Mouse (Mus musculus): Measurements from ENCODE around the gene Gpr142. TPM values are rescaled to one million over a fixed set of nuclear protein-coding genes. Genes with fewer than 3 reads are reported as not detected.
A peak's percentile ranks its signal among the peaks of the same experiment; 100 is the strongest.

The Gpr142 gene
- polyA plus RNA-seq, 1 experiment from 2014 or later, result not detected

- H3K27ac ChIP-seq, result peak overlapping the region; percentile 13; the same call in 1 of the 2 replicates
Measured at GRCm38 (mm10) chr11:114807025-114807424, 8.3 kb downstream of the Gpr142 start.

GRCm38 (mm10) chr11:114807686-114808427 lies 9.1 kb downstream of the Gpr142 start:
- Histone ChIP-seq H3K4me3 (replicated peaks) (no peak overlapping the region), H3K27ac (peak overlapping the region; percentile 20; the same call in 1 of the 2 replicates), H3K4me2 (no peak overlapping the region), H3K27me3 (no peaks in the 10 kb centered on the region), H3K36me3 (replicated peaks) (no peaks in the 10 kb centered on the region), H3K9me3 (no peaks in the 10 kb centered on the region), H3K9ac (no peak overlapping the region), H3K4me1 (peaks cover 44% of the 10 kb centered on the region)
- peak; percentile 37; the same call in 1 of the 2 replicates for ATAC-seq (ENCODE audit: low FRiP score)
- WGBS, result 24% methylated on average over 14 of the region's 14 CpGs

More at GRCm38 (mm10) chr11:114807025-114807424, 8.3 kb downstream of the Gpr142 start:
- Histone ChIP-seq H3K9ac (no peak overlapping the region), H3K27me3 (no peaks in the 10 kb centered on the region), H3K4me2 (no peak overlapping the region), H3K9me3 (no peaks in the 10 kb centered on the region), H3K36me3 (replicated peaks) (no peaks in the 10 kb centered on the region), H3K4me3 (replicated peaks) (no peak overlapping the region), H3K4me1 (peaks cover 50% of the 10 kb centered on the region)
- WGBS, result 65% methylated on average over 2 of the region's 2 CpGs
- ATAC-seq (ENCODE audit: low FRiP score), result no peak

GRCm38 (mm10) chr11:114809371-114809770 lies 10.6 kb downstream of the Gpr142 start:
- 74% methylated on average over 1 of the region's 1 CpGs for WGBS
- no peaks in the 10 kb centered on the region for H3K27me3 ChIP-seq

GRCm38 (mm10) chr11:114810344-114810743 lies 11.6 kb downstream of the Gpr142 start:
- H3K27ac ChIP-seq, result no peak overlapping the region
- H3K36me3 ChIP-seq (replicated peaks), result no peaks in the 10 kb centered on the region
- H3K4me3 ChIP-seq (replicated peaks), result no peak overlapping the region
- no peak for ATAC-seq (ENCODE audit: low FRiP score)
- WGBS, result 26% methylated on average over 4 of the region's 4 CpGs
- no peak overlapping the region for H3K4me2 ChIP-seq
- H3K4me1 ChIP-seq, result peaks cover 27% of the 10 kb centered on the region
- 0 out of 2 replicates have a peak overlapping the region, but pooled peaks have one; percentile 13 for H3K9ac ChIP-seq
- H3K9me3 ChIP-seq, result no peaks in the 10 kb centered on the region
- no peaks in the 10 kb centered on the region for H3K27me3 ChIP-seq

More at GRCm38 (mm10) chr11:114809371-114809770, 10.6 kb downstream of the Gpr142 start:
- Histone ChIP-seq H3K4me2 (no peak overlapping the region), H3K4me1 (peaks cover 29% of the 10 kb centered on the region), H3K4me3 (replicated peaks) (no peak overlapping the region), H3K36me3 (replicated peaks) (no peaks in the 10 kb centered on the region), H3K9ac (no peak overlapping the region), H3K27ac (no peak overlapping the region), H3K9me3 (no peaks in the 10 kb centered on the region)
- ATAC-seq (ENCODE audit: low FRiP score), result no peak

GRCm38 (mm10) chr11:114812731-114813240 lies 14.1 kb downstream of the Gpr142 start:
- no peak overlapping the region for H3K27ac ChIP-seq
- no peaks in the 10 kb centered on the region for H3K36me3 ChIP-seq (replicated peaks)
- H3K27me3 ChIP-seq, result 0 out of 2 replicates have a peak, but pooled peaks cover 3% of the 10 kb centered on the region
- ATAC-seq (ENCODE audit: low FRiP score), result peak; percentile 49; the same call in 1 of the 2 replicates
- H3K4me1 ChIP-seq, result peaks cover 11% of the 10 kb centered on the region
- H3K4me3 ChIP-seq (replicated peaks), result no peak overlapping the region
- no peak overlapping the region for H3K9ac ChIP-seq
- WGBS, result 15% methylated on average over 6 of the region's 6 CpGs
- H3K9me3 ChIP-seq, result no peaks in the 10 kb centered on the region
- H3K4me2 ChIP-seq, result no peak overlapping the region

- Histone ChIP-seq H3K4me1 (peaks cover 15% of the 10 kb centered on the region), H3K4me3 (replicated peaks) (no peak overlapping the region), H3K4me2 (no peak overlapping the region), H3K27ac (no peak overlapping the region), H3K36me3 (replicated peaks) (no peaks in the 10 kb centered on the region), H3K27me3 (0 out of 2 replicates have a peak, but pooled peaks cover 6% of the 10 kb centered on the region), H3K9me3 (no peaks in the 10 kb centered on the region), H3K9ac (no peak overlapping the region)
- WGBS, result 85% methylated on average over 11 of the region's 11 CpGs
- ATAC-seq (ENCODE audit: low FRiP score), result no peak
Measured at GRCm38 (mm10) chr11:114814873-114815592, 16.3 kb downstream of the Gpr142 start.

- 89% methylated on average over 4 of the region's 4 CpGs for WGBS
- no peaks in the 10 kb centered on the region for H3K9me3 ChIP-seq
- no peak overlapping the region for H3K9ac ChIP-seq
- ATAC-seq (ENCODE audit: low FRiP score), result no peak
- H3K4me2 ChIP-seq, result no peak overlapping the region
- H3K27ac ChIP-seq, result no peak overlapping the region
- H3K4me1 ChIP-seq, result peaks cover 12% of the 10 kb centered on the region
- H3K36me3 ChIP-seq (replicated peaks), result no peaks in the 10 kb centered on the region
- no peak overlapping the region for H3K4me3 ChIP-seq (replicated peaks)
- H3K27me3 ChIP-seq, result 0 out of 2 replicates have a peak, but pooled peaks cover 10% of the 10 kb centered on the region
Measured at GRCm38 (mm10) chr11:114816934-114817333, 18.2 kb downstream of the Gpr142 start.

GRCm38 (mm10) chr11:114818185-114818584 lies 19.5 kb downstream of the Gpr142 start:
- 0 out of 2 replicates have a peak, but pooled peaks cover 10% of the 10 kb centered on the region for H3K27me3 ChIP-seq
- H3K9ac ChIP-seq, result no peak overlapping the region
- 89% methylated on average over 7 of the region's 7 CpGs for WGBS
- no peaks in the 10 kb centered on the region for H3K9me3 ChIP-seq
- H3K4me1 ChIP-seq, result peaks cover 20% of the 10 kb centered on the region
- no peak overlapping the region for H3K27ac ChIP-seq
- H3K36me3 ChIP-seq (replicated peaks), result no peaks in the 10 kb centered on the region
- no peak overlapping the region for H3K4me2 ChIP-seq
- H3K4me3 ChIP-seq (replicated peaks), result no peak overlapping the region
- ATAC-seq (ENCODE audit: low FRiP score), result no peak

GRCm38 (mm10) chr11:114819110-114819509 lies 20.4 kb downstream of the Gpr142 start:
- Histone ChIP-seq H3K36me3 (replicated peaks) (no peaks in the 10 kb centered on the region), H3K9ac (no peak overlapping the region), H3K27me3 (0 out of 2 replicates have a peak, but pooled peaks cover 13% of the 10 kb centered on the region), H3K4me2 (no peak overlapping the region), H3K4me3 (replicated peaks) (no peak overlapping the region), H3K9me3 (no peaks in the 10 kb centered on the region), H3K4me1 (peaks cover 29% of the 10 kb centered on the region), H3K27ac (no peak overlapping the region)
- 23% methylated on average over 2 of the region's 2 CpGs for whole genome bisulfite sequencing
- no peak for ATAC-seq (ENCODE audit: low FRiP score)

- H3K9ac ChIP-seq, result no peak overlapping the region
- 0 out of 2 replicates have a peak, but pooled peaks cover 16% of the 10 kb centered on the region for H3K27me3 ChIP-seq
- H3K4me3 ChIP-seq (replicated peaks), result no peak overlapping the region
- WGBS, result 52% methylated on average over 3 of the region's 3 CpGs
- no peak overlapping the region for H3K27ac ChIP-seq
- ATAC-seq (ENCODE audit: low FRiP score), result no peak
- no peak overlapping the region for H3K4me2 ChIP-seq
- H3K36me3 ChIP-seq (replicated peaks), result no peaks in the 10 kb centered on the region
- H3K4me1 ChIP-seq, result peaks cover 29% of the 10 kb centered on the region
- H3K9me3 ChIP-seq, result no peaks in the 10 kb centered on the region
Measured at GRCm38 (mm10) chr11:114820444-114820843, 21.7 kb downstream of the Gpr142 start.

- H3K27me3 ChIP-seq, result 0 out of 2 replicates have a peak, but pooled peaks cover 16% of the 10 kb centered on the region
- no peak overlapping the region for H3K4me2 ChIP-seq
- H3K4me3 ChIP-seq (replicated peaks), result no peak overlapping the region
- no peaks in the 10 kb centered on the region for H3K36me3 ChIP-seq (replicated peaks)
- H3K27ac ChIP-seq, result no peak overlapping the region
- no peak overlapping the region for H3K9ac ChIP-seq
- no peak for ATAC-seq (ENCODE audit: low FRiP score)
- 69% methylated on average over 1 of the region's 1 CpGs for WGBS
- no peaks in the 10 kb centered on the region for H3K9me3 ChIP-seq
- peaks cover 29% of the 10 kb centered on the region for H3K4me1 ChIP-seq
Measured at GRCm38 (mm10) chr11:114821325-114821724, 22.6 kb downstream of the Gpr142 start.

GRCm38 (mm10) chr11:114822727-114823126 lies 24.0 kb downstream of the Gpr142 start:
- Histone ChIP-seq H3K4me3 (replicated peaks) (no peak overlapping the region), H3K36me3 (replicated peaks) (no peaks in the 10 kb centered on the region), H3K27ac (peak overlapping the region; percentile 66), H3K4me2 (no peak overlapping the region), H3K4me1 (peaks cover 29% of the 10 kb centered on the region), H3K9me3 (no peaks in the 10 kb centered on the region), H3K9ac (no peak overlapping the region), H3K27me3 (0 out of 2 replicates have a peak, but pooled peaks cover 14% of the 10 kb centered on the region)
- no peak; the same call in 1 of the 2 replicates for ATAC-seq (ENCODE audit: low FRiP score)
- 62% methylated on average over 12 of the region's 12 CpGs for WGBS
